Mouse (Mus musculus): ENCODE data around the gene Hdac7.
"Not testable (repeated sequence)": the region's sequence is repeated elsewhere in the genome, so short reads cannot be mapped to it uniquely, and the experiment has no call there.

The Hdac7 gene

DNA sequence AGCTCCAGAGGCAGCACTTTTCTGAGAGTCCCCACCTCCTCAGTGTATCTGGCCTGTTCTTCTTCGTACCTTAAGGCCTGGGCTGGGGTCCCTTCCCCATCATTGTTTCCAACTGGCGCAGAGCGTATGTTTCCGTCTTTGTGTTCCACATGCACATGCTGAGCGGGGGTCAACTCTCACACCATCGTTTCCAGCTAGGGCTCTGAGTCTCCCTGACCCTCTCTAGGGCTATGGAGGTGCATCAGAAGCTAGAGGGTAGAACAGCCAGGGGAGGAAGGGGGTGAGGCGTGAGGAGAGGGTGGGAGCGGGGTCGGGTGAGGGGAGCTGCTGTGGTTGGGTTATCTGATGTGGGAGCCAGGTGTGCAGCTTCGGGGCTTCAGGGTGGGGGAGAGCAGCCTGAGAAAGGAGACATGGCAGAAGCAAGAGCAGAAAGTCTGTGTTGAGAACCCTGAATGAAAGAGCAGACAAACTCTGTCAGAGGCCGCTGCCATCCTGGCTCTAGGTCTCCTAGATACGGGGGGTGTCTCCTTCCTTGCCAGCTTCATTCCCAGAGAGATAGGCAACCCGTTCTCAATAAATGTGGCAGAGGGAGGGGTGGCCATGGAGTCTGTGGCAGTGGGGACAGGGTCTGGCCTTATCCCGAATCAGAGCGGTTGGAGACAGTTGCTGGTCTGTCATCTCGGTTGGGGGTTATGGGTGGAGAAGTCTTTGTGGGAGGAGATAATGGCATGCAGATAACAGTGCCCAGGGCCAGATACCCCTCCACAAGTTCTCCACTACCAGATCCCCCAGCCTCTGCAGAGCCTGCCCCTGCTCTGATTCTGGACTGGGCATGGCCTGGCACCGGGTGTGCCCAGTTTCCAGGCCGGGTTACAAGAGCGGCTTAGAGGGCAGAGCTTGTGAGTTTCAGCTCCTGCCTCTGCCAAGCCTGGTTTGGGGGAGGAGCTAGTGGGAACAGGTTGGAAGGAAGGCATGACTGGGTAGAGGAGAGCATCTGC is at the start of gene Hdac7:
Hdac7 (minus strand) TSS at position 466 of the 998 bp plus-strand sequence.
- no peak for DNase-seq

DNA sequence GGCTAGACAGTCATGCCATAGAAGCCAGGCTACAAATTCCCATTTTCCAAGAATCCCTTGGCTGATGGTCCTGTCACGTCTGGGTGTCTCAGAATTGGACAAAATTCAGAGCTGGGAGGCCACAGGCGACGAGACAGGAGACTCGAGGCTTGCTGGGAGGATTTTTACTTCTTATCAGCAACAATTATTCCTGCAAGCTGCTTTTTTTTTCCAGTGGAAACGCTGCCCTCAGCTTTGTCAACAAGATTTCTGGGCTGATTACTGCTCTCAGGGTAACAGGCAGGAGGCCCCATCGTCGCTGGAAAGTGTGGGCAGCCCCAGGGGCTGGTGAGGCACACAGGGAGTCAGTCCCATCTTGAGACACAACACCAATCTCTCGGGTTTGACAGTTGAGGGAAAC is 48.2 kb upstream of the Hdac7 start:
- no peak for DNase-seq

DNA sequence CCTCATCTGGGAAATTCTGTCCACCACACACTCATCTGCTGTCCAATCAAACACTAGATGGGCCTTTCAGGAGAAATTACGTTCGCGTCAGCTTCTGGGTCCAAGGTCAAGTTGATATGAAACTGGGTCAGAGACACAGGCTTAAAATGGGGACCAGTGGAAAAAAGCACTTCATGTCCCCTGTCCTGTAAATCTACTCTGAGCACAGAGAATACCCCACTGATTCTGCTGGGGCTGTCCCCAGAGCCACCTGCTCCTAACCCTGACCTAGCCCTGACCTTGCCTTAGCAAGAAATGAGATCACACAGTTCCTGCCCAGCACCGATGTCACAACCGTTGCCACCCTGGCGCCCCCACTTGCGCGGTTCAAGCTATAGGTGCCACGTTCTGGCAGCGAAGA is 46.1 kb upstream of the Hdac7 start:
- no peak for DNase-seq

DNA sequence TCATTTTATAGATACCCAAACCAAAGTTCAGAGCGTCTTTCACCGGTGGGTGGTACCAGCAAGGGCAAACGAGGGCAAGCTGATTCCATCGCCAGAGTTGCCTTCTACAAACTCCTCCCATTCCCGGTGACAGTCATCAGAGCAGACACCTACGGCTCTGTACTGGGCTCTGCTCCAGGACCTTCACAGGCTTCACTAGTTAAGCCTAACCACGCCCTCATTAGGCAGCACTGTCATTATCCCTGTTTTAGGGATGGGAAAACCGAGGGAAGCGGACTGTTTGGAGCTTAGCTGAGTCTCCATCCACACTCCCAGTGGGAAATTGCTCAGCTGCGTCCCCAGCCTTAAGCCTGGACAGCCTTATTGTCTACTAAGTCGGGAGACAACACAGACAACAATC is 45.7 kb upstream of the Hdac7 start:
- DNase-seq: peak; percentile 71

DNA sequence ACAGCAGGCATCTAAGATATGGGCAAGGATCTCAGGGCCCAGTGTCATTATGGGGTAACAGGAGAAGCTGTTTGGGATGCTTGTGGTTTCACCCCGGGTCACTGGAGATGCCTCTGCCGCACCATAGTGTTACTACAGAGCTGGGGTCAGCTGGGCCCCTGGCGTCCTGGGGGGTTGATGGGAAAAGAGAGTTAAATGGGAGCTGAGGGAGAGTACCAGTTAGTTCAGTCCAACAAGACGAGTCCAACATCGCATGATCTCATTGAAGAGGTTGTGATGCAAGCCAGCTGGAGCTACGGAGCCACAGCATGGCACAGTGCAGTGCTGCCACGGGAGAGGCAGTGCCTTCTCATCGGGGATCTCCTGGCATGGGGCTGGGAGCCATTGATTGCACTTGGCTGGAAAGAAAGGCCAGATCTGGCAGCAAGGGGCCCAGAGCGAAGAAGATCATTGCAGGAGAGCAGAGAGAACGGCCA is 43.3 kb upstream of the Hdac7 start:
- DNase-seq: no peak

DNA sequence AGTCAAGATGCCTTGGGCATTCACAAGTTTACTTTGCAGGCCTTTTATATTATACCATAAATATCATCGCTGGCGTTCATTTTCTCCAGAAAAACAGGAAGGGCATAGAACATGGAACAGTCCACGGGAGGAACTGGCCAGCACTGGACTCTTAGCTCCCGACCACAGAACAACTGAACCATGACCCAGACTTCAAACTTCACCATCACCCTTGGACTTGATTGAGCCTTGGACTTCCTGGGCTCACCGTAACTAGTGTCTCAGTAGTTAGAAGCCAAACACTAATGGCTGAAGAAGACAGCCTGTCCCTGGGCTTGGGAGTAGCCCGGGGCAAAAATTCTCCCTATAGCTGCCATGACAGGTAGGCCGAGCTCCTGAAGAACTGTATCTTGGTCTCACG is 37.1 kb upstream of the Hdac7 start:
- peak; percentile 76 for DNase-seq

DNA sequence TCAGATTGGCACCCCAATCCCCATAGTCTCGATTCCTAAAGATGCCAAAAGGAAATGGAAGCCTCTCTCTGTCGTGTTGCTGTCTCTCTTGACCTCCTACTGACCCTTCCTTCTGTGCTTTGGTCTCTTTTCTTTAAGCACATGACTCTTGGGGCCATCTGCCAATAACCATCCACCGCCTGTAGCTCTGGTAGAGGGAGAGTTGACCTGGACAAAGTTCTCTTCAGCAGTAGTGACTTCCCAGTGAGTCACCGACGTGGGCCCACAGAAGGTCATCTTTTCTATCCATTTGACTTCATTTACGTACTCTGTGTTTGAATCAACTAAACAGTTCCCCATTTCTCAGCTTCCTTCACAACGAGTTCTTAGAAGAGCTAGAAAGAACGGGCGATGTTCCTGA is 36.1 kb upstream of the Hdac7 start:
- DNase-seq: peak; percentile 80

DNA sequence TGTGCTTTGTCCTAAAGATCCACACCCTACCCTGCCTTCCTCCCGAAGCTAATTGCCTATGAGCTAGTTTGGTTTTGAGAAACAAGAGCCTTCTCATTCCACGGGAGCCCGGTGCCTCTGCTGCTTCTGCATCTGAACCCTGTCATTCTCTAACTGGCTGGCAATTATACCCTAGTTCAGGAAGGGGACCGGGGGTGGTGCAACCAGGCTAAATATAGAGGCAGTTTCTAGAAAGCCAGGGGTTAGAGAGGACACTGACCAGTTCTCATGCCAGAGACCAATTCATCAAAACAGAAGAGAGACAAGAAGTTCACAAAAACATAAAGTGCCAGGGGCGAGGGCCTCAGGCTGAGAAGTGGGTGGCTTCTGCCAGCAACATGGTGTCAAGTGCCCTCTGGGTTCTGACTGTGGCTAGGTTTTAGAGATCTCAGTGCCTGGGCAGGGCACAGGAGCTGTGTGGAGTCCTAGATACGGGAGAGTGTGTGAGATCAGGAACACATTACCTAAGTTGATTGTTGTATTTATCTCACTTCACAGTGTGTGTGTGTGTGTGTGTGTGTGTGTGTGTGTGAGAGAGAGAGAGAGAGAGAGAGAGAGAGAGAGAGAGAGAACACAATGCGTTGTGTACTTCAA is 34.5 kb upstream of the Hdac7 start:
- DNase-seq: peak; percentile 29

DNA sequence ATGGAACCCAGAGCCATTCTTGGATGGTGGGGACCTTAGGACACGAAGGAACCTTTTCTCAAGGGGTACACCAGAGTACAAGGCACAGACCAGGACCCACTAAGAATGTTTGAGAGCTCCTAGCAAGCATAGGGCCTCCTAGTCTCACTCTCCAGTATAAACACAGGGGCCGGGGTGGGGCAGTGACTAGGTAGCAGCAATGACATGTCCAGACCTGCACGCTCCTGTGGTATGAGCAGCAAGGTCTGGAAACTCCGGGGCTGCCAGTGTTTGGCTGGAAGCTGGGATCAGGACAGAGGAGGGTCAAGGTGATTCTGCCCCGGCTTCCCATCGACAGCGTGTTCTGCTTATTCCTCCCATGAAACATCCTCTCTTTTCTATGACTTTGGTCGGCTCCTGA is 31.5 kb upstream of the Hdac7 start:
- no peak for DNase-seq

DNA sequence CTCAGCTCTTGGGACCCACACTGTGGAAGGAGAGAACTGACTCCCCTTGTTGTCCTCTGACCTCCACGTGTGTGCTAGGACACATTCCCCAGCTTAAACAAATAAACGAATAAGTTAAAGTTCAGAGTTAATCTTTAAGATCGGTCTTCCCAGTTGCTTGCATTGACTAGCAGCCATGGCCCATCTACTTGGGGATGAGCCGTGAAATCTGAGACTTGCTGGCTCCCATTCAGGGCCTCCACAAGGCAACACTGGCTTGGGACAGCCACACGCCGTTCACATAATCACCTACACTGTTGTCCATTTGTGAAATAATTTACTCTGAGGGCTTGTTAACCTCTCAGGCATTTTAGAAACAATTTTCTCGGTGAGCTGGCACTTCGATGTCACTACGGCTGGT is 29.4 kb upstream of the Hdac7 start:
- no peak for DNase-seq

DNA sequence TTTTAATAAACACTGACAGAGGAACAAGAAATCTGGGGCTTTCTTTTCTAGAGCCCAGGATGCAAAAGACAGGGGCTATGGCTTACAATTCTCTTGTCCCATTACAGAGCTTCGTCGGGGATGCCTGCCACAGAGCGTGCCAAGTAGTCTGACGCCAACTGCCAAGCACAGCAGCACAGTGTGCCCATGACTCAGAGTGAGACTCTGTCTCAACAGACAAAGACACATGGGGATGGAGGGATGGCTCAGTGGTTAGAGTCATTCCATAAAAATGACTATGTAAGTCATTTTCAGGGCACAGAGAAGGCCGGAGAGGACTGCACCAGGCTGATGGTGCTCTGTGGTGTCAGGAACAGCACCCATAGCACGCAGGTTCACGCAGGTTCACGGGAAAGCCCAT is 27.9 kb upstream of the Hdac7 start:
- no peak for DNase-seq

DNA sequence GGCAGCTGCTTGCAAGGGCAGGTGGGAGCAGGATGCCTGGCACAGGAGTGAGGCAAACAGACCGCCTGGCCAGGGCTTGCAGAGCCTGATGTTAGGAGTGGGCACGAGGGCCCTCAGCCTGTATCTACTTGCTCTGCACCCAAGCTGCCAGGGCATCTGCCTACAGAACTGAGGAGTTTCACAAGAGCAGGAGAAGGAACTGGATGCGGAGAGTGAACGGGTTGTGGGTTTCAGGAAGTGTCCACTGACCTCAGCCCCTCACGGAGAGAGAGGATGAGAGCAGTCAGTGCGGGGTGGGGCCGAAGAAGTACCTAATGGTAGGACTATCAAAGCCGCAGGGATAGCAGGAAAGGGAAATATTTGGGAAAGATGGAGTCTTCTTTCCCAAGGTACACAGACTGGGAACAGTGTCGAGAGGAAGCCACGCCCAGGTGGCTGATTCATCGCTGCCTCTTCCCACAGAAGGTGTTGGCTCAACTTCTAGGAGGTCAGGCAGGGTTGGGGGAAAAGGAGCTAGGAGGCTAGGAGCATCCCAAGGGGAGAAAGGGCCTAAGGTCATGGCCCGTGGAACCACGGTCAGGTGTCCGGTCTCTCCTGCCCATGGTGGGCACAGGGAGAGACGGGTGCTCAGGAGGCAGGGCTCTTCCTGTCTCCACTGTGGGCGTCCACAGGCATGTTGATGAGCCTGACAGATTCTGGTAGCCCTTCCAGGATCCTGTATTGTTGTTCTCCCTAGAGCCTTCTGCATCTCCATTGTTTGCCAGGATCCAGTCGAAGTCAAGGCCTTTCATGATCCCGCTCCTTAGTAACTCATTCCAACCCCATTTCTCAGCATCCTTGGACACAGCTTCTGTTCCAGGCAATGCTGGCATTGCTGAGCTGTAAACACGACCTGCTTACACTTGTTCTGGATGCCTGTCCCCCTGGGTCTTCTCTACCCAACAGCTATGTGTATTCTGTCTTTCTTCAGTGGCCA is 27.0 kb upstream of the Hdac7 start:
- DNase-seq: no peak

DNA sequence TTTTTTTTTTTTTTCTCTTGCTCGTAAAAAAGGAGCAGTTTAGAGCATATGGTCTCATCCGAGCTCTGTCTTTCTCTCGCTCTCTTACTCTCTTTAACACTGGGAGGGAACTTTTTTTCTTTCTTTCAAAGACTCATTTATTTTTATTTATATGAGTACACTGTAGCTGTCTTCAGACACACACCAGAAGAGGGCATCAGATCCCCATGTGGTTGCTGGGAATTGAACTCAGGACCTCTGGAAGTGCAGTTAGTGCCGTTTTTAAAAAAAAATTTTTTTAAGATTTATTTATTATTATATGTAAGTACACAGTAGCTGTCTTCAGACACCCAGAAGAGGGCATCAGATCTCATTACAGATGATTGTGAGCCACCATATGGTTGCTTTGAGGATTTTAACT is 25.8 kb upstream of the Hdac7 start:
- DNase-seq: not testable (repeated sequence)

DNA sequence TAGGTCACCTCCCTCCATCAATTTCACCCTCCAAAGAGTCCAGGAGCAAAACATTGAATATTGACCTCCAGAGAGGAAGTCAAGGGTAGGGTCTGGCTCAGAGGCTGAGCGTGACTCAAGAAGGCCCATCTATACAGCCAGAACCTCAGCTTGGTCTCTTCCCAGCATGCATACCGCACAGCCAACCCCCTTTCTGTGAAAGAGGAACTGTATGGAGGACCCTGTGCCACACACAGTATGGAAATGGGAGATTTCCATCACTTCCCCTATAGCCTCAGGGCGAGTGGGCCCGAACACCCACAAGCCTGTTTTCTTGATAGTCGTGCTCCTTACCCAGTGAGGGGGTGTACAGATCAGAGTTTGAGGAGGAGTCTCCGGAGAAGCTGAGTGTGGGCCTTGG is 24.7 kb upstream of the Hdac7 start:
- no peak for DNase-seq

DNA sequence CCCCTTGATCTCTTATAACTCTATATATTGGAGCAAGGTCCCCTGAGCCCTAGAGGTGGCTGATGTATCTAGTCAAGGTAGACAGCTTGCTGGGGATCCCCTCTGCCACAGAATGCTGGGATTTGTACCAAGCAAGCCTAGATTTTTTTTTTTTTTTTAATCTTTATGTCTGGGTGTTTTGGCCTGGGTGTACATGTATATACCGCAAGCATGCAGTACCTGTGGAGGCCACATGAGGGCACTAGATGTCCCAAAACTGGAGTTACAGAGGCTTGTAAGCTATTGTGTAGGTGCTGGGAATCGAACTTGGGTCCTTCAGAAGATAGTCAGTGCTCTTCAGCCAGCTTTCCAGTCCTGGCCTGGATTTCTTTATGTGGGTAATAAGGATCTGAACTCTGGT is 21.7 kb upstream of the Hdac7 start:
- DNase-seq: no peak

DNA sequence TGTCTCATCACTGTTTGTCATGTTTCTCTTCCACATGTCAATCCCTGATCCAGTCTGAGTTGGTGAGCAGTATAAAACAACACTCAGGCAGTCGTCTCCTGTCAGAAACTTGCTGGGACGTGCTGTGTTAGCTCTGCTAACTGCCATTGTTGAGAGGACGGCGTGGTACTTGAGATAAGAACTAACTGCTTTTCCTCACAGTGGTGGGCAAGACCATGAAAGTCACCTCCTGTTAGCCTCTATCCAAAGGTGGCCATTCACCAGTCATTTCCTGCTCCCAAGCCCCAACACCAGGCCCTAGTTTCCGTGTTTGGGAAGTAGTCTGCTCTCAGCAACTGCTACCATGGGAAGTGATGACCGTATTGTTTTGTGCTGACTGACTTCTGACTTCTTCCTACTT is 20.9 kb upstream of the Hdac7 start:
- DNase-seq: no peak

DNA sequence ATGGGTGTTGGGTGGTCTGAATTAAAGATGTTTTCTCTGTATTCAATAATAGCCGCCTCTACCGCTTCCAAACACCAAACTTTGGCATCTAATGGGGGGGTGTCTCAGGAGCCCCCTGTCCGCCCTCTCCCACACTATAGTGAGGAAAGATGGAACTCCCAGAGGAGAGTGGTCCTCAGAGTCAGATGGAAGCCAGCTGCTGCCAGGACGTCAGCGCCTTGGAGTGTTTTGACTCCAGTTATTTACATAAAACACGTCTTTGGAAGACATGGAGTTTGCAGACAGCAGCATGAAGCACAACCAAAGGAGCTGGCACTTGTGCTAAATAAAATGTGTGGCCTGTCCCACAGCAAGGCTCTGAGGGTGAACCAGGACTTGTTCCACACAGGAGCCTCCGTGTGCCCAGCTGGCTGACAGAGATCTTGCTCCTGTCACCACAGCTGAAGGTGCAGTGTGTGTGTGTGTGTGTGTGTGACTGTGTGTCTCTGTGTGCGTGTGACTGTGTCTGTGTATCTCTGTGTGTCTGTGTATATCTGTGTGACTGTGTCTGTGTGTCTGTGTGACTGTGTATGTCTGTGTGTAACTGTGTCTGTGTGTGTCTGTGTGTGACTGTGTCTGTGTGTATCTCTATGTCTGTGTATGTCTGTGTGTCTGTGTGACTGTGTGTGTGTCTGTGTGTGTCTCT is 20.2 kb upstream of the Hdac7 start:
- no peak for DNase-seq

DNA sequence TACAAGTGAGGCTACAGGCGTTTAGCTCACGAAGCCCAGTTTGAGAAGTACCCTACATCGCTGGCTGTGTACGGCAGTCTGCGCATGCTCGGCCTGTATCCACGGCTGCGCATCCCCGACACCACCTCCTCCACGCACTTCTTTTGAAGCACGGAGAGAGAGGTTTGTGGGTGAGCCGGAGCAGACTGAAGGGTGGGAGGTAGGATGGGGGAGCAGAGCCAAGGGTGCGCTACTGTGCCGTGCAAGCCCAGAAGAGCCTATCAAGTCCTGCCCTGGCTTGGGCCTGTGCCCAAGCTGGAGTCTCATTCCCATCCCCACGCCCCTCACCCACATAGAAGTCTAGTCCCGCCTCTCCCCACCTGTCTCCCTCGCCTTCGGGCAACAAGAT is 19.2 kb upstream of the Hdac7 start:
- no peak for DNase-seq

DNA sequence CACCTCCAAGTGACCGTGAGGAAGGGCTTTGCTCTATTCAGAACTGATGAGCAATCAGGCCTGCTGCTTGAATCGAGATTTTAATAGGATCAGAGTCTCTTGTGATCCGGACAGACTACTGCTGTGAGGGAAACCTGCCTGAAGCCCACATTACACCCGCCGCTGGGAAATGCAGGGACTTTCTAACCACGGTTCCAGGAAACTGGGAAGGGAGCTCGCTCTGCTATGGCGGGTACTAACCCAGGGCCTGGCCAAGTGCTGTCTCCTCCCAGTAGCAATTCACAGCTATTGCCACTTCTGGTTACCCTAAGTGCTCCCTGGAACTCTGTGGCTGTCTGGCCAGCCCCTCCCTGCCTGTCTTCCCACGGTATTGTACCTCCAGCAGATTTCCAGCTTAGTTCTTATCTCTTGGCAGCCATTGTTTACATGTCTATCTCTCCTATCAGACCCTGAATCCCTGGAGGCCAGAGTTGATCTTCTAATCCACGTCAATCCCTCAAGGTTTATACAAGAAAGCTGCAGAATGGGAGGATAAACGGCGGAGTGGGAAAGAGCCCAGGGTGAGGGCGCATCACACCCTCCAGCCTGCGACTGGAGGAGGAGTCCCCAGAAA is 18.7 kb upstream of the Hdac7 start:
- DNase-seq: no peak

DNA sequence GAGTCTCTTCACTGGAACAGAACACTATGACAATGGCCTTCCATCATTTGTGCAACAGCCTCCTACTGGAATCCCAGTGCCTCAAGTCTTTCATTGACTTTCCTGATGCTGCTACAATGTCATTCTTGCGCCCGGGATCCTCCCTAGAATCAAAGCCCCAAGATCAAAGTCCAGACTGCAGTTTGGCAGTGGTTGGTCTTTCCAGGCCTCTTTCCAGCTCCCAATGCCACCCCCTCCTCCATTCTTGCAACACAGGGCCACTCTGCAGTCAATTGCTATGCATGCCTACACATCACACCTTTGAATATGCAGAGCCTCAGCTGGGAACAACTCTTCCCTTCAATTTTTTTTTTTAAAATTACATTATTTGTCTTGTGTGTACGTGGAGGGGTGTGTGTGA is 16.1 kb upstream of the Hdac7 start:
- DNase-seq: no peak

DNA sequence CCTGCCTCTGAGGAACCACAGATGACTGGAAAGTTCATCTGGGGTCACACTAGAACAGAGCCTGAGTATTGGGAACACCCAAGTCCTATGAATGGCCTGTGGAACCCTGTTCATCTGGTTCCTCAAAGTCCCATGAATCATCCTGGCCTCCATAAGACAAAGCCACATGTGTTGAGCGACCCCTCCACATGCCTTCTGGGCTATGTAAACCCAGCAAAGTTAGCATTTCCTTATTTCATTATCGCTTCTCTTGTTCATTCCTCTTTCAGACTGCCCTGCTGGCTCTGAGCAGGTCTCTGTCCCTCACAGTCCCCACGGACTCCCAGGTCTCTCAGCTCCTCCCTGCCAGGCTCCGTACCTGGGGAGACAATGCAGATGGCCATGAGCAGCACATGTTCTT is 14.1 kb upstream of the Hdac7 start:
- no peak for DNase-seq

DNA sequence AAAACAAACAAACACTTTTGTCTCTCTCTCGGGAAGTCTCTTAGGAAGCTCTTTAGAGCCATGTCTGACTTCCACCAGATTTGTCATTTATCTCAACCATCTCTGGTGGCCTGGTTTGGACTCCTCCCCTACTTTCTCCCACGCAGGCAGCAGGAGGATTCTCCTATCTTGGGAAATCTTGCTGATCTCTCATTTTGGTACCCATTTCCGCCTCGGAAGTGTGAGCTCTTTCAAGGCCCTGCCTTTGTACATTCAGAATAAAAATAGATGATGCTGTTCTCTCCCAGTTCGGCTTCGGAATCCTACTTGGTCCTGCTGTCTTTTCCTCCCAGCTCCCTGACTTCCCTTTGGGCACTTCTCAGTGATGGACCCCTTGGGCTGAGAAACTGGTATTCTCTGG is 10.2 kb upstream of the Hdac7 start:
- no peak for DNase-seq

All from kidney, adult 11 months (tissue).